In the genomic region with DNA sequence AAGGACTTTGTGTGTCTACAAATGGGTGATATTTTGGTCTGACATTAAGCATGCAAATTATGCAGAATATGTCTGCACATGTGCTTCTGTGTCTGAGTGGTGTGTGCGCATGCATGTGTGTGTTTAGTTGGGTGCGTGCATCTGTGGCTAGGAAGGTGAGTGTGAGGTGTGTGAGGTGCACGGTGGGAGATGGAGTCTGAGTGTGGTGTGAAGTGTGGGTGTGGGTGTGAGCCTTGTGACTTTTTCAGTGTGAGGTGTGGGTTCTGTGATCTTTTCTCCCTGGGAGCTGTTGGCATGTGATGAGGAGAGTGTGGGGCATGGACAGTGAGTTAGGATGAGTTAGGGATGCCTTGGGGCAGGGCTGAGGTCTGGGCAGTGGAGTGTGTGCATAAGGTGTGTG, we compare ENCODE assay signal across 10 mouse cellular contexts. TPM values are rescaled to one million over a fixed set of nuclear protein-coding genes. Genes with fewer than 3 reads are reported as not detected.
A peak's percentile ranks its signal among the peaks of the same experiment; 100 is the strongest.
DNase-seq lines count a peak whose midpoint lies in the region; ATAC-seq and TF ChIP-seq lines count a peak whose summit lies in the region.
"Had no signal": no experiment of that assay in that cellular context is flagged by ENCODE, and none has a peak within 500 bp of the region (broad histone marks: within the 10 kb centered on the region; RNA-seq: fewer than 3 reads in every experiment).

No protein-coding gene starts in this region.

- no peaks in the 10 kb centered on the region for H3K9me3 ChIP-seq in forebrain, embryonic 10.5 days
- no peaks in the 10 kb centered on the region for H3K9me3 ChIP-seq in forebrain, embryonic 11.5 days (ENCODE audit: control insufficient read depth, low read length)
- H3K9me3 ChIP-seq in intestine, embryonic 15.5 days, result no peaks in the 10 kb centered on the region

- ATAC-seq in forebrain, embryonic 11.5 days (replicated peaks; ENCODE audit: low FRiP score), result no peak
- ATAC-seq in intestine, embryonic 15.5 days, result no peak
- ATAC-seq: inflammation-experienced regulatory T-cells, adult 6 months had no signal

- no peak overlapping the region for H3K9ac ChIP-seq in forebrain, embryonic 11.5 days (ENCODE audit: low read length)
- no peak overlapping the region for H3K9ac ChIP-seq in intestine, embryonic 15.5 days

- TF ChIP-seq CTCF in lung, adult 2 months (IDR thresholded peaks at IDR 0.05; ENCODE audit: insufficient read depth, low read length), result no peak
- no peak for TF ChIP-seq CTCF in small intestine, adult 2 months (IDR thresholded peaks at IDR 0.05; ENCODE audit: extremely low read depth, insufficient read length, insufficient replicate concordance, low read depth, low read length)

- peak overlapping the region; percentile 1; the same call in 1 of the 2 replicates for H3K4me3 ChIP-seq in forebrain, embryonic 10.5 days
- H3K4me3 ChIP-seq in forebrain, embryonic 11.5 days (ENCODE audit: low read depth, low read length), result no peak overlapping the region
- H3K4me3 ChIP-seq in lung, adult 2 months (replicated peaks; ENCODE audit: extremely low read depth, low read depth, low read length), result peak overlapping the region; percentile 27
- peak overlapping the region; percentile 58; the same call in 1 of the 2 replicates for H3K4me3 ChIP-seq in intestine, embryonic 15.5 days (replicated peaks)
- H3K4me3 ChIP-seq in small intestine, adult 2 months (ENCODE audit: low read depth, low read length), result peak overlapping the region; percentile 13

- no peak overlapping the region for H3K4me2 ChIP-seq in forebrain, embryonic 11.5 days (ENCODE audit: low read depth, low read length, severe bottlenecking)
- peak overlapping the region; percentile 99 for H3K4me2 ChIP-seq in intestine, embryonic 15.5 days (replicated peaks)

- peaks cover 66% of the 10 kb centered on the region for H3K27me3 ChIP-seq in forebrain, embryonic 10.5 days (ENCODE audit: poor library complexity, severe bottlenecking)
- peaks cover 10% of the 10 kb centered on the region for H3K27me3 ChIP-seq in forebrain, embryonic 11.5 days (ENCODE audit: control insufficient read depth, insufficient read depth, low read length)
- H3K27me3 ChIP-seq in intestine, embryonic 15.5 days (replicated peaks), result peaks cover 24% of the 10 kb centered on the region
- peaks cover 13% of the 10 kb centered on the region for H3K27me3 ChIP-seq in small intestine, adult 2 months (ENCODE audit: control insufficient read depth, insufficient read depth, low read length)

- H3K27ac ChIP-seq in forebrain, embryonic 10.5 days, result no peak overlapping the region
- H3K27ac ChIP-seq in forebrain, embryonic 11.5 days (ENCODE audit: low read depth, low read length), result no peak overlapping the region
- H3K27ac ChIP-seq in intestine, embryonic 15.5 days, result no peak overlapping the region
- no peak overlapping the region; the same call in 1 of the 2 replicates for H3K27ac ChIP-seq in small intestine, adult 2 months (ENCODE audit: insufficient read depth, low read depth, low read length)

- peaks cover 48% of the 10 kb centered on the region for H3K4me1 ChIP-seq in forebrain, embryonic 10.5 days
- H3K4me1 ChIP-seq in forebrain, embryonic 11.5 days (replicated peaks; ENCODE audit: control insufficient read depth, insufficient read depth, low read length), result no peaks in the 10 kb centered on the region; the same call in none of the 2 replicates
- H3K4me1 ChIP-seq in lung, adult 2 months (ENCODE audit: control insufficient read depth, insufficient read depth, low read length), result no peaks in the 10 kb centered on the region
- H3K4me1 ChIP-seq in intestine, embryonic 15.5 days (replicated peaks), result 0 out of 2 replicates have a peak, but pooled peaks cover 10% of the 10 kb centered on the region
- peaks cover 3% of the 10 kb centered on the region; the same call in 1 of the 2 replicates for H3K4me1 ChIP-seq in small intestine, adult 2 months (ENCODE audit: control insufficient read depth, insufficient read depth, insufficient read length, low read length)

- H3K36me3 ChIP-seq in forebrain, embryonic 10.5 days (replicated peaks), result no peaks in the 10 kb centered on the region
- no peaks in the 10 kb centered on the region for H3K36me3 ChIP-seq in forebrain, embryonic 11.5 days (ENCODE audit: control insufficient read depth, insufficient read depth, low read length)
- H3K36me3 ChIP-seq in intestine, embryonic 15.5 days, result no peaks in the 10 kb centered on the region
- H3K36me3 ChIP-seq in small intestine, adult 2 months (ENCODE audit: control insufficient read depth, insufficient read depth, low read length), result no peaks in the 10 kb centered on the region

- DNase-seq in forebrain, embryonic 10.5 days (ENCODE audit: extremely low spot score, low spot score), result no peak
- DNase-seq in forebrain, embryonic 11.5 days (ENCODE audit: low spot score), result no peak
- DNase-seq in lung, adult 2 months, result no peak
- no peak for DNase-seq in lung, postnatal 10 days
- DNase-seq in spleen, adult 12 weeks (ENCODE audit: low spot score), result no peak
- no peak for DNase-seq in cerebellum, adult 11 months
- DNase-seq: thymus, postnatal 14 days had no signal

- no peak for TF ChIP-seq POLR2A in lung, adult 2 months (IDR thresholded peaks at IDR 0.05; ENCODE audit: borderline replicate concordance, extremely low read depth, low read depth, low read length)
- TF ChIP-seq POLR2A in small intestine, adult 2 months (IDR thresholded peaks at IDR 0.05; ENCODE audit: low read depth, low read length), result no peak

- 93% methylated on average over 3 of the region's 3 CpGs for WGBS in forebrain, embryonic 10.5 days
- WGBS in forebrain, embryonic 11.5 days, result 96% methylated on average over 3 of the region's 3 CpGs
- 83% methylated on average over 3 of the region's 3 CpGs for WGBS in lung, adult 2 months
- WGBS in intestine, embryonic 15.5 days, result 86% methylated on average over 3 of the region's 3 CpGs
- 75% methylated on average over 3 of the region's 3 CpGs for WGBS in small intestine, adult 2 months

RNA-seq across cellular contexts. Expression of a gene that starts 31.8 kb away (rescaled TPM):
- polyA plus RNA-seq in forebrain, embryonic 10.5 days (2016; fragmentation: Nextera tagmentation; extraction: Ambion mirVana), result 16.2 and 16.3 TPM in 2 replicates
- 18.6 and 22.7 TPM in 2 replicates for polyA plus RNA-seq in forebrain, embryonic 11.5 days (2014; fragmentation: Nextera tagmentation; extraction: Ambion mirVana)
- 8.7 and 9.3 TPM in 2 replicates for polyA plus RNA-seq in lung, adult 2 months (2012; rRNA removed)
- 15.4 and 16.6 TPM in 2 replicates for polyA plus RNA-seq in intestine, embryonic 15.5 days (2015; fragmentation: Nextera tagmentation; extraction: Ambion mirVana)
- polyA plus RNA-seq in small intestine, adult 2 months (2012; rRNA removed), result 11.4 and 17.6 TPM in 2 replicates

RNA-seq across cellular contexts. Expression of a gene that starts 42.6 kb away (rescaled TPM):
- not detected in 2 replicates for polyA plus RNA-seq in forebrain, embryonic 10.5 days (2016; fragmentation: Nextera tagmentation; extraction: Ambion mirVana)
- polyA plus RNA-seq in forebrain, embryonic 11.5 days (2014; fragmentation: Nextera tagmentation; extraction: Ambion mirVana), result not detected in 2 replicates
- polyA plus RNA-seq in lung, adult 2 months (2012; rRNA removed), result 0.68 and 1.7 TPM in 2 replicates
- polyA plus RNA-seq in intestine, embryonic 15.5 days (2015; fragmentation: Nextera tagmentation; extraction: Ambion mirVana), result 3.5 and 5.7 TPM in 2 replicates
- 0.51 TPM in 1 of 2 replicates, not detected in the other for polyA plus RNA-seq in small intestine, adult 2 months (2012; rRNA removed)
